Mouse (Mus musculus): ENCODE data around the gene Ptges. TPM values are rescaled to one million over a fixed set of nuclear protein-coding genes. Genes with fewer than 3 reads are reported as not detected.
"Not testable (repeated sequence)": the region's sequence is repeated elsewhere in the genome, so short reads cannot be mapped to it uniquely, and the experiment has no call there.

The Ptges gene
- polyA plus RNA-seq, 1 experiment = 0.56 TPM

DNA sequence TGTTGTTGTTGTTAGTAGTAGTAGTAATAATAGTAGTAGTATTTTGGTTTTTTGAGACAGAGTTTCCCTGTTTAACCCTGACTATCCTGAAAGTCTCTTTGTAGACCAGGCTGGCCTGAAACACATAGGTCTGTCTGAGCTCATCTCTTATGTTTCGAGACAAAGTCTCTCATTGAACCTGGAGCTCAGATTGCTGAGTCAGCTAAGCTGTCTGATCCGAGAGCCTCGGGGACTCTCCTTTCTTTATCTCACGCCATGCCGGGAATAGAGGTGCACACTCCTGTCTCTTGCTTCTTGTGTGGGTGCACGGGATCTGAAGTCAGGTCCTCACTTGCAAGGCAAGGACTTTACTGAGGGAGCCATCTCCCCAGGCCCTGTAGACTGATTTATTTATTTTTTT lies 3.4 kb upstream of the Ptges start:
- Histone ChIP-seq H3K79me2 (ENCODE audit: control insufficient read depth, insufficient read depth) (no peaks in the 10 kb centered on the region), H3K36me3 (ENCODE audit: control insufficient read depth, insufficient read depth) (no peaks in the 10 kb centered on the region), H3K27me3 (ENCODE audit: control insufficient read depth, insufficient read depth, insufficient read length) (no peaks in the 10 kb centered on the region), H3K4me2 (ENCODE audit: low read depth) (no peak overlapping the region), H3K4me3 (no peak overlapping the region), H3ac (ENCODE audit: control insufficient read depth, insufficient read length) (no peak overlapping the region)
- TF ChIP-seq MYOD1 (IDR thresholded peaks at IDR 0.05; ENCODE audit: control insufficient read depth in 1 of 3, insufficient read length in 2 of 3, low read depth in 2 of 3) (no peak), E2F4 (IDR thresholded peaks at IDR 0.05; ENCODE audit: insufficient read depth) (no peak), TCF12 (IDR thresholded peaks at IDR 0.05; ENCODE audit: insufficient read depth, poor library complexity, severe bottlenecking) (no peak), MYOG (IDR thresholded peaks at IDR 0.05; ENCODE audit: control insufficient read depth in 1 of 3, insufficient read depth in 1 of 3, insufficient read length in 2 of 3, low read depth in 2 of 3) (no peak), REST (IDR thresholded peaks at IDR 0.05; ENCODE audit: insufficient read depth, insufficient read length) (no peak), USF1 (IDR thresholded peaks at IDR 0.05; ENCODE audit: low read depth) (no peak), MAX (IDR thresholded peaks at IDR 0.05; ENCODE audit: low read depth) (no peak), SRF (IDR thresholded peaks at IDR 0.05; ENCODE audit: control insufficient read depth, insufficient read length, low read depth) (no peak), POLR2A (IDR thresholded peaks at IDR 0.05; ENCODE audit: insufficient read length, low read depth) (no peak), POLR2AphosphoS2 (IDR thresholded peaks at IDR 0.05; ENCODE audit: insufficient read length, low read depth) (no peak), TCF3 (IDR thresholded peaks at IDR 0.05; ENCODE audit: insufficient read length, low read depth) (no peak), CEBPB (IDR thresholded peaks at IDR 0.05; ENCODE audit: insufficient read depth, poor library complexity, severe bottlenecking) (no peak)

DNA sequence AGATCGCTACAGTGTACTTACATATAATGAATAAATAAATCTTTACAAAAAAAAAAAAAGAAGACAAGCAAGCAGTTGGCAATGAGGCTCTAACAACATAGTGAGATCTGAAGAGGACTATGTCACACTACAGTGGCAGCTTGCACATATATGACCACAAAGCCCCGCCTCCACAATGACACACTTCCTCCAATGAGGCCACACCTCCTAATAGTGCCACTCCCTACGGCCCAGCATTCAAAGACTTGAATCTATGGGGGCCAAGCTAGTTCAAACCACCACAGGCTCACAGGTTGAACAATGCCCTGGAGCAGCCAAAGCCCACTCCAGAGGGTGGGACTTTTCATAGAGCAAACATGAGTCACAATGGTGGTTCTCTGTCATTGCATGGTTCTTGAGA lies 2.3 kb upstream of the Ptges start:
- no peaks in the 10 kb centered on the region for H3K27me3 ChIP-seq (ENCODE audit: control insufficient read depth, insufficient read depth, insufficient read length)
- no peak overlapping the region for H3K4me2 ChIP-seq (ENCODE audit: low read depth)
- no peaks in the 10 kb centered on the region for H3K79me2 ChIP-seq (ENCODE audit: control insufficient read depth, insufficient read depth)
- TF ChIP-seq POLR2AphosphoS2 (IDR thresholded peaks at IDR 0.05; ENCODE audit: insufficient read length, low read depth) = no peak
- no peak for TF ChIP-seq CEBPB (IDR thresholded peaks at IDR 0.05; ENCODE audit: insufficient read depth, poor library complexity, severe bottlenecking)
- TF ChIP-seq REST (IDR thresholded peaks at IDR 0.05; ENCODE audit: insufficient read depth, insufficient read length) = no peak
- TF ChIP-seq TCF3 (IDR thresholded peaks at IDR 0.05; ENCODE audit: insufficient read length, low read depth) = no peak
- no peak for TF ChIP-seq MAX (IDR thresholded peaks at IDR 0.05; ENCODE audit: low read depth)
- no peak overlapping the region for H3ac ChIP-seq (ENCODE audit: control insufficient read depth, insufficient read length)
- no peaks in the 10 kb centered on the region for H3K36me3 ChIP-seq (ENCODE audit: control insufficient read depth, insufficient read depth)
- no peak overlapping the region for H3K4me3 ChIP-seq

DNA sequence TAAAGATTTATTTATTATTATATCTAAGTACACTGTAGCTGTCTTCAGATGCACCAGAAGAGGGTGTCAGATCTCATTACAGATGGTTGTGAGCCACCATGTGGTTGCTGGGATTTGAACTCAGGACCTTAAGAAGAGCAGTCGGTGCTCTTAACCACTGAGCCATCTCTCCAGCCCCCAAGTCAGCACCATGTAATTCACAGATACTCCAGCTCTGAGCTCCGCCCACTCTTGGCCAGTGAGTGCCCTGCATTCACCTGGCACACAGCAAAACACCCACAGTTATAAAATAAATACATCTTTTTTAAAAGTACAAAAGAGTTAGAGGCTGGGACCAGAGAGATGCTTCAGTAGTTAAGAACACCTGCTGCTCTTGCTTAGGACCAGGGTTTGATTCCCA lies 1.2 kb upstream of the Ptges start:
- H3K4me2 ChIP-seq (ENCODE audit: low read depth); H3ac ChIP-seq (ENCODE audit: control insufficient read depth, insufficient read length); H3K36me3 ChIP-seq (ENCODE audit: control insufficient read depth, insufficient read depth); H3K27me3 ChIP-seq (ENCODE audit: control insufficient read depth, insufficient read depth, insufficient read length); H3K79me2 ChIP-seq (ENCODE audit: control insufficient read depth, insufficient read depth); H3K4me3 ChIP-seq: not testable (repeated sequence)

DNA sequence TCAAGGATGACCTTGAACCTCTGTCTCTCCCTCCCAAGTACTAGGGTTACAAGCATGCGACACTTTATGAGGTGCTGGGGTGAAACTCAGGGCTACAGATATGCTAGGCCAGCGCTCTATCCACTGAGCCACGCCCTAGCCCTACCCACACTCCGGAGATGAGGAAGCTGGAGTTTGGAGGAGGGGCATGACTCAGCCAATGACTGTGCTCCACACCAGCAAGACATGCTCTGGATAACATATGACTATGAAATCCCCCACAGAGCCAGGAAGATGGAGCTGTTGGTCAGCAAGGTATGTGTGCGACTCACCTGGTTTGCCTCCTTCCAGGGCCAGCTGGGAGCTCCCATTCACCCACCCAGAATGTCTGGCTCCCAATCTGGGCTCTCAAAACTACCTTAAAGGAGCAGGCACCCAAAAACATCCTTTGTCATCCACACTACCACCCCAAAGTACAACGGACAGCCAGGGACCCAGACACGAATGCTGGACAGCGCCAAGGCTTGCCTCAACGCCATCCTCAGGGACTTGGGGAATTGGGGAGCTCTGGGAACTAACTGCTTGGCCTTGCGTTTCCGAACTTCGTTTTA lies 675 bp downstream of the Ptges start:
- no peaks in the 10 kb centered on the region for H3K79me2 ChIP-seq (ENCODE audit: control insufficient read depth, insufficient read depth)
- no peaks in the 10 kb centered on the region for H3K27me3 ChIP-seq (ENCODE audit: control insufficient read depth, insufficient read depth, insufficient read length)
- H3K4me3 ChIP-seq = peak overlapping the region; percentile 25
- no peaks in the 10 kb centered on the region for H3K36me3 ChIP-seq (ENCODE audit: control insufficient read depth, insufficient read depth)
- peak overlapping the region; percentile 93 for H3K4me2 ChIP-seq (ENCODE audit: low read depth)
- no peak for TF ChIP-seq MAX (IDR thresholded peaks at IDR 0.05; ENCODE audit: low read depth)
- TF ChIP-seq REST (IDR thresholded peaks at IDR 0.05; ENCODE audit: insufficient read depth, insufficient read length) = peak; percentile 87
- no peak for TF ChIP-seq E2F4 (IDR thresholded peaks at IDR 0.05; ENCODE audit: insufficient read depth)
- no peak overlapping the region for H3ac ChIP-seq (ENCODE audit: control insufficient read depth, insufficient read length)

DNA sequence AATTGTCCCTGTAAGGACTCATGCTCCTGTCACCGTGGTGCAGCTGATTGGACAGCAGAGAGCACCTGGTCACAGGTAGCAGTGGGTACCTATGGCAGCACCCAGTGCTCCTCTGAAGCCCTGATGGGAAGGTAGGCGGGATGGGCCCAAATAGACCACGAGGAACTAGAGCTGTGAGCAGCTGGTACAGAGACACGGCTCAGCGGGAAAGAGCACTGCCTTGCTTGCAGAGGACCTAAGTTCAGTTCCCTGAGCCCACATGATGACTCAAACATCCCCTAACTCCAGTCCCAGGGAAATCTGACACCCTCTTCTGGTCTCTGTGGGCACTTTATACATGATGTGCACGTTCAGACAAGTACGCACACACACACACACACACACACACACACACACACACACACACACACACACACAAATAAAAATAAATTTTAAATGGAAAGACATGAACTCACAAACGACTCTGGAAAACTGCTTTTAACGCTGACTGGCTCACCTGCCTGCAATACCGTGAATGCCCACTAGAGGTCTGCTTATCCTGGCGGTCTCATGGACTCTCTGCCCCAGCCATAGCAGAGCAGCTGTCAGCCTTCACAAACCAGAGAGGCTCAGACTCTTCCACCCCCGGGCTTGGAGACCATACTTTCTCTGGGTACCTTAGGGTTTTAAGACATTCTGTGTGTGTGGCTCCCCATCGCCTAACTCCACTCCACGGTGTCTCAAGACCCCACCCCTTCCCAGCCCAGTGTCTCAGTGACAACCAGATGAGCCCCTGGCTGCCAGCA lies 1.6 kb downstream of the Ptges start:
- Histone ChIP-seq H3K4me2 (ENCODE audit: low read depth) (peak overlapping the region; percentile 93), H3ac (ENCODE audit: control insufficient read depth, insufficient read length) (no peak overlapping the region), H3K79me2 (ENCODE audit: control insufficient read depth, insufficient read depth) (no peaks in the 10 kb centered on the region), H3K4me3 (no peak overlapping the region), H3K27me3 (ENCODE audit: control insufficient read depth, insufficient read depth, insufficient read length) (no peaks in the 10 kb centered on the region), H3K36me3 (ENCODE audit: control insufficient read depth, insufficient read depth) (no peaks in the 10 kb centered on the region)
- TF ChIP-seq MAX (IDR thresholded peaks at IDR 0.05; ENCODE audit: low read depth) (no peak), MYOD1 (IDR thresholded peaks at IDR 0.05; ENCODE audit: control insufficient read depth in 1 of 3, insufficient read length in 2 of 3, low read depth in 2 of 3) (peak; percentile 16 to 71 (median 62)), TCF3 (IDR thresholded peaks at IDR 0.05; ENCODE audit: insufficient read length, low read depth) (no peak), SRF (IDR thresholded peaks at IDR 0.05; ENCODE audit: control insufficient read depth, insufficient read length, low read depth) (no peak), MYOG (IDR thresholded peaks at IDR 0.05; ENCODE audit: control insufficient read depth in 1 of 3, insufficient read depth in 1 of 3, insufficient read length in 2 of 3, low read depth in 2 of 3) (peak in 2 of 3 experiments; percentile 65), POLR2A (IDR thresholded peaks at IDR 0.05; ENCODE audit: insufficient read length, low read depth) (no peak), POLR2AphosphoS2 (IDR thresholded peaks at IDR 0.05; ENCODE audit: insufficient read length, low read depth) (no peak), E2F4 (IDR thresholded peaks at IDR 0.05; ENCODE audit: insufficient read depth) (no peak), TCF12 (IDR thresholded peaks at IDR 0.05; ENCODE audit: insufficient read depth, poor library complexity, severe bottlenecking) (no peak)
